Mouse (Mus musculus) retina, embryonic 14.5 days (tissue): ENCODE measurements around the gene Pcbp2.

Experiments used
- DNase-seq: peaks from one replicate; pipeline ENCODE4 v3.0.0-alpha.2; 2015; ENCODE audit warnings: low spot score

Gene Pcbp2

DNA sequence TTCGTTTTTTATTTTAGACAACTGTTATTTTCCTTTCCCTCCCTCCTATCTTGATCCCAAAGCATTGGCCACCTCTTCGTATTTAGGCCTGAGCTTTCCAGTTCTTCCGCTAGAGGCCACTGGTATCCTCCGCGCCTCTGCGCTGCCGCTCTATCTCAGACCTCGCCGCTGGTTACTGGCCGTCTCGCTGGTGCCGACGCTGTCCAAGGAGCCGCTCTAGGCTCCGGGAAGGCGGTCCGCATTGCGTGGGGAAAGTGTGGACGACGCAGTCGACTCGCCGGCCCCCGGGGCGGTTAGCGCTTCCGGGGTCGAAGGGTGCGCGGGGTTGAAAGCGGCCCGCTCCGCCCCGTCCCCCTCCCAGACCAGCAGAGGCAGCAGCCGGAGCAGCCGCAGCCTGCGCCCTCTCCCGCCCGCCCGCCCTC lies at the start of gene Pcbp2:
Gene Pcbp2 (plus strand): TSS at position 357 of the 422 bp plus-strand sequence.
- DNase-seq = peak; percentile 98

DNA sequence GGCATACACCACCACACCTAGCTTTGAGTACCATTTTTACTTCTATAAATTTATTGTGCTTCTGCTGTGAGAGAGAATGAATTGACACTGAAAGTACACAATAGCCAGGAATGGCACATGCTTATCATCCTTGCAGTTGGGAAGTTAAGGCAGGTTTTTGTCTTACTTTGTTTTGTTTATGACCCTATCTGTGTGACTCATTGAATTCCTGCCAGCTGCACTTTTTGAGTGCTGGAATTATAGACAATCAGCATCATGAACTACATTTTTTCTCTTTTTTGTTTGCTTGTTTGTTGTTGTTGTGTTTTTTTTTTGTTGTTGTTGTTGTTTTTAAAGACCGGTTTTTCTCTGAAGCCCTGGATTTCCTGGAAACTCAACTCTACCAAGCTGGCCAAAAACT lies 49.4 kb upstream of the Pcbp2 start:
- DNase-seq = no peak

DNA sequence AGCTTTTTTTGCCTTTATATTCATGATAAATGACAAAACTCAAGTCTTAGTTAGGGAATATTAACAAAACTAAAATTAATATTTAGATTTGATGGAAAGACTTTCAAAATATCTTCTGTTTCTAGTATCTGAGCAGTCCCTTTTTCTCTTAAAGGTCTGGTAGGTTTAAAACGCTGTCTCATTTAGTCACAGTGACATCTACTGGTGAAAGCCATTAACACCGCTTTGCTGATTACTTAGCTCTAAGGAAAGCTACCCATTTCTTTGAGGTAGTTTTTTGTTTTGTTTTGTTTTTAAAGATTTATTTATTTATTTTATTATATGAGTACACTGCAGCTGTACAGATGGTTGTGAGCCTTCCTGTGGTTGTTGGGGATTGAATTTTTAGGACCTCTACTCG lies 48.9 kb upstream of the Pcbp2 start:
- peak; percentile 86 for DNase-seq

DNA sequence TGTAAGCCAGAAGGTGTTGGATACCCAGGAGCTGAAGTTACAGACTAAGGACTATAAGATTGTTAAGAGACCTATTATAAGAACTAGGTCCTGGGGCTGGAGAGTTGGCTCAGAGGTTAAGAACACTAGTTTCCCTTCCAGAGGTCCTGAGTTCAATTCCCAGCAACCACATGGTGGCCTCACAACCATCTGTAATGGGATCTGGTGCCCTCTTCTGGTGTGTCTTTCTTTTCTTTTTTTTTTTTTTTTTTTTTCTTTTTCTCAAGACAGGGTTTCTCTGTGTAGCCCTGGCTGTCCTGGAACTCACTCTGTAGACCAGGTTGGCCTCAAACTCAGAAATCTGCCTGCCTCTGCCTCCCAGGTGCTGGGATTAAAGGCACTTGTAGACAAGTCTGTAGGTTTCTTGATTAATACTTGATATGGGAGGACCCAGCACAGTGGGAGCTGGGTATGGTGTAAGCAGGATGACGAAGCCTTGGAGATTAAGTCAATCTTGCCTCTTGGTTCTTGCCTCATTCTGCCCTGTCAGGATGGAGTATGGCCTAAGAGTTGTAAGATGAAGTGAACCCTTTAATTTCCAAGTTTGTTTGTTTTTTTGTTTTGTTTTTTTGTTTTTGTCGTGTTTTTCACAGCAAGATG lies 46.6 kb upstream of the Pcbp2 start:
- no peak for DNase-seq

DNA sequence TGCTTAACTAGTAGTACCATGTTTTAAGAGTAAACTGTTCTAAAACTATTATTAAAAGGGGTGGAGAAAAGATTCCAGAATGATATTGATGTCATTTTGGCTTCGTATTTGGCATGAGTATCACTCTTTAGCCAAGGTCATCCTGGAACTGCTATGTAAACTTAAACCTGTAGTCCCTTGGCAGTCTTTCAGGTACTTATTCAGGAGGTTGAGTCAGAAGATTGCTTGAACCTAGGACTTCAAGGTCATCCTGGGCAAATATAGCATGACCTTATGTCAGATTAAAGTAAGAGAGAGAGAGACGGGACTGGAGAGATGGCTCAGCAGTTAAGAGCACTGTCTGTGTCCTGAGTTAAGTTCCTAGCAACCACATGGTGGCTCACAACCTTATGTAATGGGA lies 45.7 kb upstream of the Pcbp2 start:
- no peak for DNase-seq

DNA sequence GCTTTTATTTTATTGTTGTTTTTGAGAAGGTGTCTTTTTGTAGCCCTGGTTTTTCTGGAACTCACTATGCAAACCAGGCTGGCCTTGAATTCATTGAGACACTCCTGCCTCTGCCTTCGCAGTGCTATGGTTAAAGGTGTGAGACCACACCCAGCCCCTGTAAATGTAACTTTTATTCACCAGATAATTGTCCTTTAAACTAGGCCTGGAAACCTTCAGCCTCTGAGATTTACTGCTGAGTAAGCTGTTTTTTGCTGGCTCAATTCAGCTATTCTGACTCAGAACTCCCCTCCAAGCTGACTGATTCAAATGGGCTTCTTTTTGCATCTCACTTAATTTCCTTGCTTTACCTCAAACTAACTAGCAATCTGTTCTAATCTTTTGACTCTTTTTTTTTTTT lies 43.4 kb upstream of the Pcbp2 start:
- no peak for DNase-seq

DNA sequence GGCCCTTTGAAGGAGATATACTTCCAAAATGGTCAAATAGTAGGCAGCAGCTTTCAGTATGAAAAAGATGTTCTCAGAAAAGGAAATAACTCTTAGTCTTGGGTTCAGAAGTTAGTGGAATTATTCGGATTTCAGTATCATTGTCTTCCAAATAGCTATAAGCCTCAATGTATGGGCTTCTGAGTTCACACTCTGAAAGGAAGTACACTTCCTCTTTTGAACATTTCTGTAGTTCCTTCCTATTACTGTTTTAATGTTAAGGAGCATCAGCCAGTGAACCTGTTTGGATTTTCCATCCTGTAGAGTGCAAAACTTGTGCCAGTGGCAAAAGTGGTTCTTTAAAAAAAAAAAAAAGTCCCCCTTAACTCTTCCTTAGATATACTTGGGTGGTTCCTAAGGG lies 38.3 kb upstream of the Pcbp2 start:
- no peak for DNase-seq

DNA sequence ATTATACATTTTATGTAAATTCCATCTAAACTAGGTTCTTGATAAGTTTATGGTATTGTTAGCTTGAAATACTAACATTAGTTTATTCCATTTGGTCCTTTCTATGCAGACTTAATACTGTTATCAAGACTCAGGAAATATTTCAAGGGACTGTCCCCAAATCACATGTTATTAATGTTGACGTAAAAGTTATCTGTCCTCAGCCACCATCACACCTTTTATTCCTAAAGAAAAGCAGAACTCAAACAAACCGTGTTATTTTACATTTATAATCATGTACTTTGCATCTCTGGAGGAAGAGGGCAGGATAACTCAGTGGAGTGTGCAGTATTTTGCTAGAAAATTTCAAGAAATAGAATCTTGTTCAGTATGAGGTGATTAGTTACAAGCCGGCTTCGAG lies 37.2 kb upstream of the Pcbp2 start:
- DNase-seq = no peak

DNA sequence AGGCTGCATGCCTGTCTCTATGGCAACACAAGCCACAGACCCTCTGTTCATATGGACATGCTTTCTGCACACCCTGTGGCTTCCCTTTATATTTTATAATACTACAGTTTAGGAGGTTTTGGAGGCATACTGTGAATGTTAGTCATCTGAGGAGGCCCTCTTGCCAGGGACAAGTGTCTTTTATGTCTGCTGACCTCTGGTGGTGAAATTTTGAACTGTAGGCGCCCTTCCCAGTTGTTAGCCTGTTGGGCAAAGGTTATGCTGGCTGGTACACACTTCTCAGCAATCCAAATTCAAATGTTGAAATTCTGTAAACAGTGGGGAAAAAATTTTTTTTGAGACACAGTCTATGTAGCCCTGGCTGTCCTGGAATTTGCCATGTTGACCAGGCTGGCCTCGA lies 27.8 kb upstream of the Pcbp2 start:
- peak; percentile 94 for DNase-seq

DNA sequence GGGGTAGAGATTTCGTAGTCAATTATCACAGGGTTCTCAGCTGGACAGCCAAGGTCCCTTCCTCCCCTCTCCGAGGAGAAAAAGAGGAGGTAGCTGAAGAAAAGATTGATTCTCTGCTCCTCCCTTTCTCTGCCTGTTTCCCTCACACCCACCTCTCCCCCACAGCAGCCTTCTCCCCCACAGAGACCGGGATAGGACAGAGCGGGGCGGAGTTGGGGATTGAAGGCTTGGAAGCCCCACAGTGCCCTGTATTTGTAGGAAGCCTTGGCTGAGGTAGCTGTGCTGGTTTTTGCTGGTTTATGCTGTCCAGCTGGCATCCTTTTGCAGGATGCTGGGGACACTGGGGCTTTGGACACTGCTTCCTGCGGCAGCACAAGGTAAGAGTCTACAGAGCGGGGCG lies 25.2 kb upstream of the Pcbp2 start, which contains the start of gene Amhr2:
Gene Amhr2 (plus strand): TSS at position 222 of the 400 bp plus-strand sequence.
- DNase-seq = no peak

DNA sequence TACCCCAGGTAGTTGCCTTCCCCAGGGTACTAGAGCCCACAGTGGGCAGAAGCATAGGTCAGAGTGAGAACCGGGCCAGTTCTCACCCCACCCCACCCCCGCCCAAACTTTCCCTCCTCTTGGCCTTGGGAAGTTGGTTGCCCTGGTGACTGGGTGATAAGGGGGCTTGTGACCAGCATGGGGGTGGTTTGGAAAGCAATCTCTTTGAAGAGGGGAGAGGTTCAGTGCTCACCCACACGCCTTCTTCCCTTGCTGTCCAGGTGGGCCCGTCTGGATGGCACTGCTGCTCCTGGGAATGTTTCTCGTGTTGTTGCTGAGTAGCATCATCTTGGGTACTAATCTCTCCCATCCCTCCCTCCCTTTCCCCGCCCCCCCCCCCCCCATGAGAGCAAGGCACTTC lies 23.9 kb upstream of the Pcbp2 start:
- no peak for DNase-seq

DNA sequence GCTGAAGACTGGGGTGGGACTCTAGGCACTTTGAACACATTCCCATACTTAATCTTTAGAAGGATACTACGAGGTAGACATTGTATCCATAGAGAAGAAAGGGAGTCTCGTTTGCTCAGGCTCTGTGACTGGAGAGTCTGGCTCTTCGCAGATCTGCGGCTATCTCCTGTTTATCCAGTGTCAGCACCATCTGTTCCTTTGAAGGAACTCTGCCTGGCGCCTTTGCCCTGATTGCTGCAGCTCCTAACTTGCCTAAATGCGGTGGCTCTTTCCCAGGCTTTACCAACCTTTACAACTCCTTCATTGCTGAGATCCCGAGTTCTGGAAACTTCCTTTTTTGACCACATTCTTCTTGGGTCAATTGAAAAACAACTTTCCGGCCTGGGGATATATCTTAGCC lies 21.0 kb upstream of the Pcbp2 start:
- no peak for DNase-seq

DNA sequence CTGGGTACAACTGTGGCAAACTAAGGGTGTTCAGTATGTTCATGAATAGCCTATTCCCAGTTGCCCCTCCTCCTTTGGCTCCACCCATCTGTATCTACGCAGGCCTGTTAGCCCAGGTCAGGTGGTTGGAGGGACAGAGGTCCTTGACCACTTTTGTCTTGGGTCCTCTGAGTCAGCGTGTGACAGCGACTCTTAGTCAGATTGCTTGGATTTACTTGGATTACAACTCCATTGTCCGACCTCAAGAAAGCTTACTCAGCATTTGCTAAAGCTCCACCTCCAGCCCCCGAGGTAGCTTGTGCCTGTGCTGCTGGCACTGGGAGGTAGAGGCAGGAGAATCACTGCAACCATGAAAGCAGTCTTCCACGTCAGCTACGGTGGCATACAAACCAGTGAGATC lies 19.4 kb upstream of the Pcbp2 start:
- DNase-seq = no peak

DNA sequence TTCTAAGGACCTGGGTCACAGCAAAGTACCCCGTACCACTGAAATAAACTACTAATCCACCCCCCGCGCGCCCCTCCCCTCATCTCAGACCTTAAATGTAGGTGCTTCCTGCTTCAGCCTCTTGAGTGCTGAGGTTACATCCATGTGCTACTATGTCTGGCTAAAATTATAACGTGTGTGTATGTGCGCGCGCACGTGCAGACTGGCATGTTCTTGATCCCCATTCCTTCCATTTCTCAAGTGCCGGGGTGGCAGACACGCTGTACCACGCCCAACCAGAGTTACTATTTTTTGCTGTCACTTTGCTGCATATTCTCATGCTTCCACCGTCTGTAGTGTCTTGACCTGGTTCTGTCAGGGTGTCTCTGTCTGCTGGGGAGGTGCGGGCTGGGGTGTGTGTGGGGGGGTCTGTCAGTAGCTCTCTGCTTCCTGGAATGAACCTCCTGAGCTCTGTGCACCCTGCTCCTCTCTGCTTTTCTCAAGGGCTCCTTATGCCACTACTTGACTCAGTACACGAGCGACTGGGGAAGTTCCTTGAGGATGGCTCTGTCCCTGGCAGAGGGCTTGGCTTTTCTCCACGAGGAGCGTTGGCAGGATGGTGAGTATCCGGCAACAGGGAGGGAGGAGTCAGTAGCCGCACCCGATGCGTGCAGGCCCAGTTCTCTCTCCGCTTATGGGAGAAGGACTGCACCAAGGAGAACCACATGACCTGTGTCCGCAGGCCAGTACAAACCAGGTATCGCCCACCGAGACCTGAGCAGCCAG lies 18.5 kb upstream of the Pcbp2 start:
- no peak for DNase-seq

DNA sequence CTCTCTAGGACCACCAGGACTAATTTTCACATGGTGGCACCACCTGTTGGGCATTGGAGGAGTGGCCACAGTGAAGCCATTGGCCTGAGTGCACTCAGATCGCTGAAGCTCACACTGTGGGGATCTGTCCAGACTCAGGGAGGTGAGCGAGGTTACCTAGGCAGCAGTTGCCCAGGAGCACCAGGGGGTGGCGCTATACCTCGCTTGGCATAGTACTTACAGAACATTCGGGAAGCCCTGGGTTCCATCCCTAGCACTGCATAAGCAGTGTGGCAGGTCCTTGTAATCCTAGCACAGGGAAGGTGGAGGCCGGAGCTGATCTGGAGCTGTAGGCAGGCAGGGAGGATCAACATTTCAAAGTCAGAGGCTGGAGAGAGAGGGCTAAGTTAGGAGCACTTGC lies 14.3 kb upstream of the Pcbp2 start:
- peak; percentile 58 for DNase-seq

DNA sequence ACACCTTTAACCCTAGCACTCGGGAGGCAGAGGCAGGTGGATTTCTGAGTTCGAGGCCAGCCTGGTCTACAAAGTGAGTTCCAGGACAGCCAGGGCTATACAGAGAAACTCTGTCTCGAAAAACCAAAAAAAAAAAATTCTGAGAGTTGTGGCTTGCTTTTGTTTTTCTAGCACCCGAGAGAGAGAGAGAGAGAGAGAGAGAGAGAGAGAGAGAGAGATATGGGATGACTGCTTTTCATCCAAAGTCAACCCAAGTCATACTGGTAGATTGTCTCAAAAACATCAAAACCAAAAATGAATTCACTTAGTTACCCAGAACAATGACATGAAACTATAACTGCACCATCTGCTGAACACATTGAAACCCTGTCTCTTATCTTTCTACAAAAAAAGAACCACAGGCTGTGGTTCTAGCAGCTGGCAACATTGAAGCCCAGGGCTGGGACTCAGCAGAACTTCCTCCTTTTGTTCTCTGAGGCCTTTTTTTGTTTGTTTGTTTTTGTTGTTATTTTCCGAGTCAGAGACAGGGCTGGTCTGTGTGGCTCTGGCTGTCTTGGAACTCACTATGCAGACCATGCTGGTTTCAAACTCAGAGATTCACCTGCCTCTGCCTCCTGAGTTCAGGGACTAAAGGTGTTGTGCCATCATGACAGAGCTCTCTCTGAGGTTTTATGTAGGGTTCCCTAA lies 12.1 kb upstream of the Pcbp2 start:
- no peak for DNase-seq

DNA sequence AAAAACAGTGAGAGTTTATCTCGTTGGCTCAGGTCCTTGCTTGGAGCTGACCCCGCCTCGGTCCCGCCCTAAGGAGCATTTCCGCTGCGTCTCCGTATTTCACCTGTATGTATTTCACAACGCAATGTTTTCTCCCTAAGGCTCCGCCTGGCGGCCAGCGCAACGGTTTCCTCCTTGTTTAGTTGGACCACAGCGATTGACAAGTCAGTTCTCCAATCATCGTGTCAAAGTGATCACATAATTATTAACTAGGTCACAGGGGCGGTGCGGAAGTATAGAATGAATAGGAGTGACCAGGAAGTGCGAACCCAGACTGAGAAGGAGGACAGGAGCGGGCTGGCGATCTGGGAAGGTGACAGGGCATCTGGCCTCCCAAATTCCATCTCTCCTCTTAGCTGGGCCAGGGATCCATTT lies 11.4 kb upstream of the Pcbp2 start, which contains the start of gene Prr13:
Gene Prr13 (plus strand): TSS at position 125 of the 414 bp plus-strand sequence.
- DNase-seq = peak; percentile 99

DNA sequence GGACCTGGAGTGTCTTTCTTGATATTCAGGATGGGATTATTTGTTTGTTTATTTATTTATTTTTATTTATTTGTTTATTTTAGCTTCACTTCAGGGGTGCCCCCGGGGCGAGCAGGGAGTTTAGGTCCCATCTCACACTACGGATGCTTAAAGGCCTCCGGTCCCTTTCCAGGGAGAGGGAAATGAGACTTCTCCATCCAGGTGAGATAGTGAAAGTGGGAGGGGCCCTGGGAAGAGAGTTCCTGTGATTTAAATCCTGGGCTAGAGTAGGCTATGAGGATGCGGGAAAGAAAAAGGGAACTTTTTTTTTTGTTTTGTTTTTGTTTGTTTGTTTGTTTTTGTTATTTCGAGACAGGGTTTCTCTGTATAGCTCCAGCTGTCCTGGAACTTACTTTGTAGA lies 11.0 kb upstream of the Pcbp2 start:
- DNase-seq = no peak

DNA sequence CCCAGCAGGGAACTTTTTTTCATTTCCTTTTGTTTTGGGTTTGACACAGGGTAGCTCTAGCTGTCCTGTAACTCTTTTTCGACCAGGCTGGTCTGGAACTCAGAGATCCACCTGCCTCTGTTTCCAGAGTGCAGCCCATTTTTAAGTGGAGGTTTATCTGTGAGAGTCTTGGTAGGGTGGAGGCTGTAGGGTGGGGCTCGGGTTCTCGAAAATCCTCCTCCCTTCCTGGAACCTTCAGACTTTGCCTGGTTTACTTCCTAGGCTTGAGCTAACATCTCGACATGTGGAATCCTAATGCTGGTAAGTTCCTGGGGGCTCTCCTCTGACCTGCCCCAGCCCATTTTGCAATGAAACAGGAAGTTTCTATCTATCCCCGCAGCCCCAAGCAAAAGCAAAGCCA lies 10.5 kb upstream of the Pcbp2 start:
- no peak for DNase-seq

DNA sequence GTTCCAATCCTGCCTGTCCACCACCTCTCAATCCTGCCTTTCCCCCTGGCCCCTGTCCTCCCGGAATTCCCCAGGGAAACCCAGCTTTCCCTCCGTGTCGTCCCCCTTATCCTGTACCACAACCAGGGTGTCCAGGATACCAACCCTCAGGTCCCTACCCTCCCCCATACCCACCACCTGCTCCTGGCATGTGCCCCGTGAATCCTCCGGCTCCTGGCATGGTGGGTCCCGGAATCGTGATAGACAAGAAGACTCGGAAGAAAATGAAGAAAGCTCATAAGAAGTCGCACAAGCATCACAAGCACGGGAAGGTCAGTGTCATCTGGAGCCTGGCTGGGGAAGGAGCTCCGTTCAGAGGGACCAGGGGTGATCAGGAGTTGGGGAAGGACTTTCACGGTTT lies 9.9 kb upstream of the Pcbp2 start:
- no peak for DNase-seq

DNA sequence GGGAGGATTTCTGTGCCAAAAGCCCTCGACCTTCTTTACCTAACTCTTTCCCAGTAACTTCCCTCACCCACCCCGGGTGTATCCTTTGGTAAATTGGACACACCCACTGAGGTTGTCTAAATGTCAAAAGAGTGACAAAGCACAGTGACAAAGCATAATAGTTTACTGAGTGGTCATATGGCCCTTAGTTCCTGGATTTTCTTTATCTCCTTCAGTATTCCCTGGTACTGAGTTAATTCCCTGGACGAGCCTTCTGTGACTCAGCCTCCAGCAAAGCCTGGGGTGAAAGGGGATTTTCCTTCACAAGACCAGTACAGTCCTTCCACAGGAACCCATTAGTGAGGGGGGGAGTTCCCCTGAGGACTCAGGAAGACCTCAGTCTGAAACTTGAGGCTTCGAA lies 9.4 kb upstream of the Pcbp2 start:
- no peak for DNase-seq

DNA sequence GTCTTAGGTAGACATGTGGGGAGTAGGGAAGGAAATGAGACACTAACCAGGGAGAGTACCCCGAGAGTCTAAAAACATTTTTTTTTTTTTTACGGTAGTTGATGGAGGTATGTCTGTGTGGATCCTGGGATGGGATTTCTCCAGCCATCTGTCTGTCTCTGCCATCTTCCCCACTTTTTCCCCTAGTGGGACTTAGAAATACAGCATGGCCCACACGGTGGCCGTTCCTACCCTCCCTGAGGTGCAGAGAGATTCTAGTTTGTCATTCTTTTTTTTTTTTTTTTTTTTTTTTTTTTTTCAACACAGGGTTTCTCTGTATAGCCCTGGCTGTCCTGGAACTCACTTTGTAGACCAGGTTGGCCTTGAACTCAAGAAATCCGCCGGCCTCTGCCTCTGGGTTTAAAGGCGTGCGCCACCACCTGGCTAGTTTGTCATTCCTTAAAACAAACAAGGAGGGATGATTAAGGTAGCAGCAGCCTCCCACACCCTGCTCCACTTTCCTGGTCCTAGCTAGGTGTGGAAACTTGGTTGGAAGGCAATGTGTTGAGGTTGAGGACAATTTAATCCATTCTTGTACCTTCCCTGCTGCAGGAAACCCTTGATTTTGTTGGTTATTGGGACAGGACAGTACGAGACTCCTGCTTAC lies 8.8 kb upstream of the Pcbp2 start:
- DNase-seq = no peak

DNA sequence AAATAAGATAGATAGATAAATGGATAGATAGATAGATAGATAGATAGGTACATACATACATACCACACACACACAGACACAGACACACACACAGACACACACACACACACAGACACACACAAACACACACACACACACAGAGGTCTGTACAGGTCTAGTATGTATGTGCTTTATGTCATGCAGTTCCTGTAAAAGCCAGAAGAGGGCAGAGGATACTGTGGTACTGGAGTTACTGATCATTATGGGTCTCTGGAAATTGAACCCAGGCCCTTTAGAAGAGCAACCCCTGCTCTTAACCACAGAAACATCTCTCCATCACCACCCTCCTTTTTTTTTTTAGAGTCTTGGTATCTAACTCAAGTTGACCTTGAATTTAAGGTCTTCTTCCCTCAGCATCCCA lies 6.7 kb upstream of the Pcbp2 start:
- DNase-seq = peak; percentile 62
